Mouse (Mus musculus): Measurements from ENCODE around the gene Fam129c.

Gene Fam129c

DNA sequence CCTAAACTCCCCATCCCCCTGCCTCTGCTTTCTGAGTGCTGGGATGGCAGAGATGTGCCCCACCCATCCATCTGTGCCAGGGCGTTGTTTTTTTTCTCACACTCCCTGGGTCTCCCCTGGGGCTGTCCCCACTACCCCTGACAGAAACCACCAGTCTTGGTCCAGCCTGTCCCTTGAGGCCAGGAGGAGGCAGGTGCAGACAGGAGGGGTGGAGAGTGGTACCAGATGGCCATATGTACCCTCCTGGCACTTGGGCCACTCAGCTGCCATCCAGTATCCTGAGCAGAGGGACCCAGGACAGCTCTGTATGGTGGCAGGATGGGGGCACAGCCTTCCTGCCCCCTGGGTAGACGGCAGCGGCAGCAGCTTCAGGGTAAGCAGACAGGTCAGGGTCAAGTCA, at the start of gene Fam129c:
TSS of gene Fam129c (plus strand) at position 198 of the 400 bp plus-strand sequence.
- DNase-seq (ENCODE audit: low spot score): no peak

DNA sequence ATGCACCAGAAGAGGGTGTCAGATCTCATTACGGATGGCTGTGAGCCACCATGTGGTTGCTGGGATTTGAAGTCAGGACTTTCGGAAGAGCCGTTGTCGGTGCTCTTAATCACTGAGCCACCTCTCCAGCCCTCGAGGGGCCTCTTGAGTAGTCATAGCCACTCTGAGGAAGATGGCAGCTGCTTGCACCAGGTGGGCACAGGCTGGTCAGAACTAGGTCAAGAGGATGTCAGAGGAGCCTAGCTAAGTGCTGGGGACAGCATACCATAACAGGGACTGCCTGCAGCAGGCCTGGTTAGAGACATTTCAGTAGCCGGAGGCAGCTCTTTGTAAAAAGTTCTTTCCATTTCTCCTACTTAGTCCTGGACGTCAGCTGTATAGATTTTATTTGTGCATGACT, 46.7 kb upstream of the Fam129c start:
- no peak for DNase-seq (ENCODE audit: low spot score)

DNA sequence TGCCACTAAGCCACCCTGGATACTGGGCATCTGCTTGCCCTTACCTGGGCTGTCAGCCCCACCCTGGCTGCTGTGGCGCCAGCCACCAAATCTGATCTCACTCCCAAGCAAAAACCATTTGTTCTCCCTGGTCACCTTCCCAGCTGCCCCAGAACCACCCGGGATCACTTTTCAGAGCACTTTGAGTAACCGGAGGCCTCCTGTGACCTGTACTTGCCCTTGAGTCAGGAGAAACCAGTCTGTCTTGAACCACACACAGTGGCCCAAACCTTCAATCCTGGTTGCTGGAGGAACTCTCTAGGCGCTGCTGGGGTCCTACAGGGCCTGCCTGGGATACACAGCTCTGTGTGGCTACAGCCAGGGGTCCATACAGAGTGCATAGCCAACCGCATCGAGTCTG, 44.7 kb upstream of the Fam129c start:
- DNase-seq (ENCODE audit: low spot score): no peak

DNA sequence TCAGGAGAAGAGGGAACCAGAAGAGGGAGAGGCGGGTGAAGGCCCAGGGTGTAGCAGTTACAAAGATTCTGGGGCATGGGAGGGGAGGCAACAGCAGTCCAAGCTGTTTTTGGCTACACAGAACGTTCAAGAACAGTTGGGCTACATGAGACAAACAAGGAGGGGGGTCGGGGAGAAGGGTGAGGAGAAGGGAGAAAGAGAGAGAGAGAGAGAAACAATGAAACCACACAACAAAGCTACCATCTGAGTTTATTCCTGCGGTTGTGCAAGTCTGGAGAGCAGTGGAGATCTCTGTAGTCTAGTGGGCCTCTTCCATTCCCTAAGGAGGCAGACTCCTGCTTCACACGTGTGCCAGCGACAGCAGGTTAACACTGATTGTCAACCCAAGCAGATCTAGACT, 43.4 kb upstream of the Fam129c start:
- DNase-seq (ENCODE audit: low spot score): no peak

DNA sequence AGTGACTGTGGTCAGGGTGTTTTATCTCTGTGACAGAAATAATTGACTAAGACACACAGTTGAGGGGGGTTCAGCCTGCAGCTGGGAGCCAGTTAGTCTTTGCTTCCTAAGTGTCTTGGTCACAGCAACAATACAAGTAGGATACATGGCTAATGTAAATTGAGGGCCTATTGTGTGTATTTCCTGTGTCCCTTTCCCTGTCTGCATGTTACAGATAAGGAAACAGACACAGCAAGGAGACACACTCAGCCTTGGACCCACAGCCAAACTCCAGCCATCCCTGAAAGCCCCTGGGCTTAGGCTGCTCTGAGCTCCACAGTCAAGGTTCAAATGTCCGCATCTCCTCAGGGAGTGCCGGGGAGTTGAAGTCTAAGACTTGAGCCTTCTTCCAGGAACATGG, 42.8 kb upstream of the Fam129c start:
- DNase-seq (ENCODE audit: low spot score): no peak

DNA sequence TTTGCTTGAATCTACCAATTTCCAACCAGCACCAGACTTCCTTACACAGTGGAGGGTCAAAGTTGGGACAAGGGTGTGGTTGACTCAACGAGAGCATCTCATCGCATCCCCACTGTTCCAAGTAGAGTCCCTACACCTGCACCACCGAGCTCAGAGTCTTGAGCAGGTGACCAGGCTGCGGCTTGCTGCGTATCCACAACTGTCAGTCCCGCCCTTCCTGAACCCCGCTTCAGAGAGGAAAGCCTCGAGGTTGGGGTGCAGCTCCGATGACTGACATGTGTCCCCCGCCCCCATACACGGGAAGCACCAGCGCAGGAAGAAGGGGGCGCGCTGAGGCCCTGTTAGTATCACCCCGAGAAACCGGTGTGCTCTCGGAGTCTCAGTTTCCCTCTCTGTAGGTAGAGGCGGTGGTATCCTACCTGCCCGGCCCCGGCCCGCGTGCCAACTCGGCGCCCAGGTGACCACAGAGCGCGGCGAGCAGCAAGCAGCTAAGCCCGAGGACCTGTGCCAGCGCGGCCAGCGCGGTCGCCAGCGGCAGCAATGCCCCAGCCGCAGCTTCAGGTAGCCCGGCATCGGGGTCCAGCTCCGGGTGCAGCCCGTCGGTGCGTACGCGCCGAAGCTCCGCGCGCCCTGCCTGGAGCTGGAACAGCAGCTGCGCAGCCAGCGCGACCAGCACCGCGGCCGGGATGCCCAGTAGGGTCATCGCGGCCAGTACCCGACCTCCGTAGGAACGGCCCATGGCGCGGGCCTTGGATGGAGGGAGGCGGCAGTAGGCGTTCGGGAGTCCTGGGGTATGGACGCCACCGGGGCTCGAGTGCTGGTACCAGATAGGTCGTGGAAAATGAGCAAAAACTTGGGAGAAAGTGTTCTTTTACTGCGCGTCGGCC, 39.1 kb upstream of the Fam129c start, which contains the start of gene Tmem221:
TSS of gene Tmem221 (minus strand) at position 801 of the 887 bp plus-strand sequence.
- no peak for DNase-seq (ENCODE audit: low spot score)

DNA sequence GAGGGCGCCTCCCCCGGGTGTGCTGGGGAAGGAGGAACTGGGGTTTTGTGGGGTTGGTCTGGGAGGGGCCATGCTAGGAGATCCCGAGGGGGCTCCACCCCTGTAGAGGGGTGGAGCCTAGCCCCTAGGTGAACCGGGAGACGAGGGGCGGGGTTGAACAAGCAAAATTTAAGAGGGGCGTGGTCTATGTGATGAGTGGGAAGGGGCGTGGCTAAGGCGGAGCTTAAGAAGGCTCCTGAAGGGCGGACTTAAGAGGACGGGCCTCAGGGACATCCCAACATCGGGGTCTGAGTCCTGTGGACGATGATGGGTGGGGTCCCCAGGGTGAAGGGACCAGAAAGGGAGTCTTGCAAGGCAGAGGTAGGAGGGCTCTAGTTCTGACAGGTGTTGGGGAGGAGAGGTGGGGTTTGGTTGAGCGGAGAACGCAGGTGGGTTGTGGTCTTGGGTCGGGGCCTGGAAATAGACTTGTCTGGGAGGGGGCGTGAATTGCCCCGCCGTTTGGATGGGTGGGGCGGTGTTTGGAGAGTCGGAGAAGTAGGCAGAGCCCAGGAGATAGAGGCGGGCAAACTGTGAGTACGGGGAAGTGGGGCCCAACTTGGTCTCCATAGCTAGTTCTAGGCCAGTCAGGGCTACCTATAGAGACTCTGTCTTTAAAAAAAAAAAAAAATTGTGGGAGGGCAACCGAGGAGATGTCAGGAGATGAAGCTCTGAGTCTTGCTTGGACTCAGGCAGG, 38.3 kb upstream of the Fam129c start:
- DNase-seq (ENCODE audit: low spot score): no peak

DNA sequence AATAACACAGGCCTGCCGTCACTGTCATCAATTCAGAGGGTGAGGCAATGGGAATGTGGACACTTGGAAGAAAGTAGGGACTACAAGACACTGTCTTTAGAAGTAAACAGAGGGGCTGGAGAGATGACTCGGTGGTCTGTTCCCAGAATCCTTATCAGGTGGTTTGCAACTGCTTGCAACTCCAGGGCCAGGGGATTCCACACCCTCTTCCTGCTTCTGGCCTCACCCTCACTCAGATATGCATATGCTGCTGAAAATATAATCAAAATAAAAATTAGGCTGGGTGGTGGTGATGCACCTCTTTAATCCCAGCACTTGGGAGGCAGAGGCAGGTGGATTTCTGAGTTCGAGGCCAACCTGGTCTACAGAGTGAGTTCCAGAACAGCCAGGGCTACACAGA, 37.4 kb upstream of the Fam129c start:
- DNase-seq (ENCODE audit: low spot score): no peak

DNA sequence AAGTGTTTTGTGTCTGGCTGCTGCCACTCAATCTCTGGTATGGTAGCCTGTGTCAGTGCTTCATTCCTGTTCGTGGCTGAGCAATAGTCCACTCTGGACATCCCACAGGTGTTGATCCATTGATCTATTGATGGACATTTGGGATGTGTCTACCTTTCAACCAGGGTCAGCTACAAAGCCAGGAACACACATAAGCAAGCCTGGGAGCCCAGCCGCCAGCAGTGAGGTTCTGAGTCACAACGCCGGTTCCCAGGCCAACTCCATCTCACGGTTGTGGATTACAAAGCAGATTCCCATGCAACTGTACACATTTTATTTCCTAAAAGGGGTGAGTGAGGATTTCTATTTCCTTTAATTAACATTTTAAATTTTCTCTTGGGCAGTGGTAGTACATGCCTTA, 36.7 kb upstream of the Fam129c start:
- no peak for DNase-seq (ENCODE audit: low spot score)

DNA sequence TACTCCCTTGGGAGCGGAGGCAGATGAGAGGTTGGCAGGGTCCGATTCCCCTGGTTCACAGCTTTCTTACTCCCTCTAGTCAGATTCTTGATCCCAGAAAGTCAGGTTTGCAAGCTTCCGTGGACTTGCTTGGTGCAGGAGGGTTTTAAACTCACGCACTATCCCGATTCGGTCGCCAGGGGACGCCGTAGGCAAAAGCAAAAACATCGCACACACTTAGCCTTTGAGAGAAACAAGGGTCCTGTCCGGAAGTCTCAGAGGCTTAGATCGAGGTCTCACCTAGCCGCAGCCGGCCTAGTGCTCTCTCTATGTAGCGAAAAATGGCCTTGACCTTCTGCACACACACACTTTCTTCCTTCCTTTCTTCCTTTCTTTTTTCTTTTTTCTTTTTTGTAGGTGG, 36.0 kb upstream of the Fam129c start:
- DNase-seq (ENCODE audit: low spot score): peak; percentile 86

DNA sequence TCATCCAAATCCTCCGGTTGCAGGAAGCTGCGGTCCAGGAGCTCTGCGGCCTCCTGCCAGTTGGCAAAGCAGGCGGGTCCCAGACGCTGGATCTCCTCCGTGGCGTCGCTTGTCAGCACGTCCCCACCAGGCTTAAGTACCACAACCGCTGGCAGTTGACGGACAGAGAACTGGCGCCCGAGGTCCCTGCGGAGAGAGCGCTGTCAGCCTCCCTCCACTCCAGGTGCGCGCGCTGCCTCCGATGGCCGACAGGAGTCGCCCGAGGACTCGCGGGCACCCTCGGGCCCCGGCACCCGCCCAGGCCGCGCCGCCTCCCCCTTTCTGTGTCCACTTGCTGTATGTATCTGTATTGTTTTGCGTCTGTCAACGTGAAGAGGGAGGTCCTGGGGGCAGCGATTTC, 34.7 kb upstream of the Fam129c start:
- no peak for DNase-seq (ENCODE audit: low spot score)

DNA sequence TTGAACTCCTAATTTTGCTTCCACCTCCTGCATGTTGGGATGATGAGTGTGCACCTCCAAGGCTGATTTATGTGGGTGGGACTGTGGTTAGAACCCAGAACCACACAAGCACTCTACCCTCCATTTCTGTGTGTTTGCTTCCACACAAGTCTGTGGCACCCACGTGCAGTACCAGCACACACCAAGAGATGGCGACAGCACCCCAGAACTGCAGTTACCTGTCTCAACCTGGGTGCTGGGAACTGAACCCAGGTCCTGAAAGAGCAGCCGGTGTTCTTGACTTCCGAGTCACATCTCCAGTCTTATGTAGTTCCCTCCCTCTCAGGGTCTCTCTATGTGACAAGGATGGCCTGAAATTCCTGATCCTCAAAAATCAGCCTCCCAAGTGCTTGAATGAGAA, 33.5 kb upstream of the Fam129c start:
- no peak for DNase-seq (ENCODE audit: low spot score)

DNA sequence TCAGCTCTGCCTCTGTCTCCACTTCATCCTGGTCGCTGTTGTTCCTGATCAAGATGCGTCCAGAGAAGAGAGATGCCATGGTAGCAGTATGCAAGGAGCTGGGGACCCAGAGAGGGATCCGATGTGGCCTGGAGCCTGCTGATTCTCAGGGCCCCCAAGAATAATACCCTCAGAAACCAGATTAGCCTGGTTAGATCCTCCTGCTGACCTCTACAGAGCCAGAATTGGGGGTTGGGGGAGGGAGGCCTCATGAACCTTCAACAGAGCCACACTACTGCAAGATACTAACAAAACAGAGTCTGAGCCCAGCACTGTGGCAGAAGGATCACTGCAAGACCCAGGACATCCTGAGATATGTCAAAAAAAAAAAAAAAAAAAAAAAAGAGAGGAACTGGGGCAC, 30.9 kb upstream of the Fam129c start, which contains the start of gene Nxnl1:
TSS of gene Nxnl1 (minus strand) at position 101 of the 400 bp plus-strand sequence.
- no peak for DNase-seq (ENCODE audit: low spot score)

DNA sequence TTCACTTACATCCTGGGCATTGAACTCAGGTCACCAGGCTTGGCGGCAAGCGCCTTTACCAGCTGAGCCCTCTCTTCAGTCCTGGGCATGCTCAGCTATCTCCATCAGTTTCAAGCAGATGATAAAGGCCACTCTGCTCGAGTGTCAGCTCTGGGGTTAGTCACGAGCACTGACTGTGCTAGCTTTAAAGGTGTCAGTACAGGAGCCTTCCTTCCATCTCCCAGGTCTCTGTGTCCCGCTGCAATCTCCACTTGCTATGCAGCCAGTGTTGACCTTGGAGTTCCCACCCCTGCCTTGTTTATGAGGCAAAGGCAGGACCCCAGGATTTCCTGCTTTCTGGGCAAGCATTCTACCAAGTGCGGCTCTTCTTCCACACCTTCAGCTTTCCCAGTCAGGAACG, 29.9 kb upstream of the Fam129c start:
- no peak for DNase-seq (ENCODE audit: low spot score)

DNA sequence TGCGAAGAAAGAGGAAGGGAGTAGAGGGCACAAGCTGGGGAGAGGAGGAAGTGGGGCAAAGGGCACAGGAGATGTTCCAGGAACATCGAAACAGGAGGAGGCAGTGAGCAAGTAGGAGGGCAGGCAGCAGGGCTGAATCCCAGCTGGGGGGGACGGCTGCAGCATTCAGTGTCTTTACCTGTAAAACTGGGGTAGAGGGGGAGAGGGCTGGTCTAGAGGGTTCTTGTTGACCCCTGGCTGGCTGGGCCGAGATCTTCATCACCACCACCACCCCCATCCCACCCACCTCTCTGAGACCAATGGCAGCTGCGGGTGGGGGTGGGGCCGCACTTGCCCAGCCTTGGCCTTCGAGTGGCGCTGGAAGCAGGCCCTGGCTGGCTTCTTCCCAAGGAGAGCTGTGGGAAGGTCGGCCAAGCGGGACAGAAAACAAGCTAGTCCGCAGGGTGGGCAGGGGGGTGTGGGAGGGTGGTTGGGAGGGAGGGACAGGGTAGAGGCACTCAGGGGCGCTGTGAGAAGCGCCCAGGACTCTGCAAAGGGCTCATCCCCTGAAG, 29.0 kb upstream of the Fam129c start, which contains the start of gene Slc27a1:
TSS of gene Slc27a1 (plus strand) at position 496 of the 551 bp plus-strand sequence.
- DNase-seq (ENCODE audit: low spot score): peak; percentile 94

DNA sequence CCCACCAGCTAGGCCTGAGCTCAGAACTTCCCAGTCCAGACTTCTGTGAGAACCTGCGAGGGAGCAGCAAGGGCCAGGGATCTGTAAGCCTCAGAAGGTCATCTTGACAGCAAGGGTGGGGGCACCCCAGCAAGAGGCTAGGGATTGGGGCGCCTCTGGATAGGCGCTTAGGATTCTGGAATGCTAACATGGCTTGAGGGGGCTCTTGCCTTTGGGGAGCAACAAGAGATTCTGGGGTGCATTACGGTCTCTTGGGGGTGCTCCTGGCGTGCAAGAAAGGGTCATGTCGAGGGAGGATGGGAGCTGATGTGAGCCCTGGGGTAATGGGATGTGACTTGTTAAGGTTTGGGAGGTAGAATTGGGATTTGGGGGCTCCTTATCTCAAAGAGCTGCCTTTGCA, 28.5 kb upstream of the Fam129c start:
- no peak for DNase-seq (ENCODE audit: low spot score)

DNA sequence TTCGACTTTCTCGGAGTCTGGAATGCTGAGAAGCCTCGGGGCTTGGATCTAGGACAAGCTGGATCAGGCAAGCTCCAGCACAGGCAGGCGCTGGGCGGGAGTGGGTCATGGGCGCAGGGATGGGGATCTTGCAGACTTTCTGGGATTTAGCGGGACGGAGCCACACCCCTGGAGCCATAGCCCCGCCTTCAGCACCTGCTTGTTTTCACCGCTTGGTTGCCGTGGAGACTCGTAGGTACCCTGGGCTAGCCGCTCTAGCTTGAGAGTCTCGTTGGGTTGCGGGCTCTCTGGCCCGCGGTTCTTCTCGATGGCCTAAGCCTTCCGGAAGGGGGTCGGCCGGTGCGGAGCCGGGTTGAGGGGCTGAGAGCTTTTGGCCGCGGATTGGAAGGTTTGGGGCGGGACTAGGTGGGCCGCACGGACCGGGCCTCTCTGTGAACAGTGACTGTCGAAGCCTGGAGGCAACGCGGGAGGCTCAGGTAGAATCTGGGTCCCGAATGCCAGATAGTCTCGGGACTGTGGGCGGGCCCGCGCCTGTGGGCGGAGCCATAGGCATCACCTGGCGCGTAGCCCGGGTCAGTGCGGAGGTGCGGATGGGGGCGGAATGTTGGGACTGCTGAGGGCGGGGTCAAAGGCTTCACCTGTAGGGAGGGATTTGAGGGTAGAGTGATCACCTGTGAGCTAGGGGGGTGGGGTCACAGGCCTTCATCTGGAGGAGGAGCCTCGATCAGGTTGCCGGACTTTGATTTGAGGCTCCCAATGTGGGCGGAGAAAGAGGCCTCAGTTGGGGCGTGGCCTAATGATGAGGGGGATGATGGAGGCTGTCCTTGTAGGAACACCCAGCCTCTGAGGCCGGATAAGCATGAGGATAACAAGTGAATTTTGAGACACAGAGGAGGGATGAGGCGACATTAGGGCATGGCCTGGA, 27.8 kb upstream of the Fam129c start:
- peak; percentile 80 for DNase-seq (ENCODE audit: low spot score)

DNA sequence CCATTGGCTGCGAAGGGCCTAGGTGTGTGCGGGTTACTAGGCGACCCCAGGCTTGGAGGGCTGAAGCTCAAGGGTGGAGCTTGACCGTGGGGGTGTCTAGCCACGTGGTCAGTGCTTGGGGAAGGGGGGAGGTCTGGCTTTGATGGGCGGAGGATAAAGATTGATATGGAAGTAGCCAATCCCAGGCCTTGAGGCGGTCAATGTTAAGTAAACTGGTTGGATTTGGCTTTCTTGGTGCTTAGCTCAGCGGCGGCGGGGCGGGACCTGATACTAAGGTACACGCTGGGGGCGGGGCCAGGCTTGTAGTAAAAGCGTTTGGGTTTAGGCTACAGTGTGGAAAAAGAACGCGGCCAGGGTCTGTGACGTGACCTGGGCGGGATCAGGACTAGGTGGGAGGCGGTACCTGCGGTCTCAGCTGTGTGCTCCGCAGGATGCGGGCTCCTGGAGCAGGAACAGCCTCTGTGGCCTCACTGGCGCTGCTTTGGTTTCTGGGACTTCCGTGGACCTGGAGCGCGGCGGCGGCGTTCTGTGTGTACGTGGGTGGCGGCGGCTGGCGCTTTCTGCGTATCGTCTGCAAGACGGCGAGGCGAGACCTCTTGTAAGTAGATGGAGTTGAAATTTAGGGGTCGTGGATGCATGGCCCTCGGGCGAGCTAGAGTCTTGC, 27.0 kb upstream of the Fam129c start:
- peak; percentile 94 for DNase-seq (ENCODE audit: low spot score)

DNA sequence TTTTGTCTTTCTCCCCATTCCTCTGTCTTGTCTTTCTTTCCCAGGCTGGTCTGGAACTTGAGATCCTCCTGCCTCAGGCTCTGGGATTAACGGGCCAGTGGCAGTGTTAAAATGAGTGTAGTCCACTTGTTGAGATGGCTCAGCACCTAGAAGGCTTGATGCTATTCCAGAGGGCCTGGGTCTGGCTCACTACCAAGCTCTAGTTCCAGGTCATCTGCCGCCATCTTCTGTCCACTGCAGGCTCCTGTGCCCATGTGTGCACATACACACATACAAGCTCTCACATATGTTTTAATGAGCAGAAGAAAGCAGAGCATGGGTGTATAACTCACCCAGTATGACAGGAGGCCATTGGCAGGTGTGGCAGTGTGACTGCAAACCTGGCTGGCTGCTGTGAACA, 25.4 kb upstream of the Fam129c start:
- DNase-seq (ENCODE audit: low spot score): no peak

DNA sequence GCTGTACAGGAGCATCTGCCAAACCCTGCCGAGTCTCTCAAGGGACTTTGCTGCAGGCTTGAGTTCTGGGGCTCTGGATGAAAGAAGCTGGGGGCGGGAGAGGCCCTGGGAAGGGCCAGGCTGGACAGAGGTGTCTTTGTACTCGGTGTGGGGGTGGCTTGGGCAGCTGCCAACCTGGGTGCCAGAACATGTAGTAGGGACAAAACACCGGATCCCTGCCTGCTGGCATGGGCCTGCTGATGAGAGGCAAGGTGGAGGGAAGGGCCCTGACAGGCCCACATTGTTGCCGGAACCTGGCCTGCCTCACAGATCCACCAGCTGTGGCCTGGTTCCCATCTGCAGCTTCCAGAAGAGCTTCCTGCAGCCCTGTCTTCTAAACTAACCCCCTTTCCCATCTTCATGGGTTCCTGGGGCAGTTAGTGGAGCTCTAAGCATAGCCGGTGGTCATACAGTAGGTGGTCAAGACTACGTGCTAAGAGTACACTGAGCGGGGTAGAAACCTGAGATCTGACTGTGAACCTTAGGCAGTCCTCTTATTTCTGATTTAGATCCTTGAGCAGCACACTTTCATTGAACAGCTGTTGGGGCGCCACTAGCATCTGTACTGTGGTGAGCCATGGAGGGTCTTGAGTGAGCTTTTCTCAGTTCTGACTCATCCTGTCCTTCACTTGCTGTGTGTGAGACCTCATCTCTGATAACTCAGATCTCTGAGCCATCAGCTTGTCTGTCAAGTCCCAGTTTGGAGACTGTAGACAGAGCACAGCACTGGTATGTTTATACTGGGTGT, 24.4 kb upstream of the Fam129c start:
- DNase-seq (ENCODE audit: low spot score): peak; percentile 53

All from adipocyte (in vitro differentiated cells).